Mouse (Mus musculus) kidney, adult 2 months (tissue): ENCODE results near the gene Rab4a.

ENCODE experiments used
- CTCF ChIP-seq: fragments of 200-500 bp; conservative IDR thresholded peaks from 2 replicates; pipeline ENCODE4 v1.5.1; 2011; ENCODE audit warnings: low read depth, mild to moderate bottlenecking, control low read depth, low read length, moderate library complexity, mixed read lengths; ENCODE audit not compliant: insufficient read depth, insufficient read length
- POLR2A ChIP-seq: fragments of 200-500 bp; IDR thresholded peaks from one replicate; pipeline ENCODE4 v1.6.1; 2011; ENCODE audit warnings: low read depth, low read length, control low read depth

DNA sequence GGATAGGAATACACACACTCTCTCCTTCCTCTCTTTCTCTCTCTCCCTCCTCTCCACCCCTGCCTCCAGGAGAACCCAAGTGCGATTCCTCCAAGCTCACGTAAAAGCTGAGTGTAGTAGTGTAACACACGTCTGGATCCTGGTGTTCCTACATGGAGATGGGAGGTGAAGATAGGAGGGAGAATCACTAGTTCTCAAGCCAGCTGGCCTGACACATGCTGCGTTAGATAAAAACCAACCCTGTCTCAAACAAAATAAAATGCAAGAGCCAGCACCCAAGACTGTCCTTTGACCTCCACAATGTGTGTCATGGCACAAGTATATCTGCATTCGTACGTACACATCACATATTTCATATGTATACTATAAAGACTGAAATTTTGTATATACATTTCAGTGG, 15.0 kb downstream of the Rab4a start:
- TF ChIP-seq CTCF (no peak), POLR2A (no peak)
